Mouse (Mus musculus) brain, embryonic 14.5 days (tissue): Measurements from ENCODE around the gene Thbs1.

Experiments used
- CTCF ChIP-seq: fragments of 200-500 bp; IDR thresholded peaks from 2 replicates; pipeline ENCODE4 v1.5.1; 2012; ENCODE audit warnings: inconsistent platforms, mild to moderate bottlenecking, moderate library complexity, borderline replicate concordance; ENCODE audit not compliant: insufficient read depth, insufficient read length; ENCODE audit errors: extremely low read depth
- POLR2A ChIP-seq: fragments of 200-500 bp; IDR thresholded peaks from 2 replicates; pipeline ENCODE4 v1.6.1; 2012; ENCODE audit warnings: mild to moderate bottlenecking, inconsistent platforms, borderline replicate concordance; ENCODE audit not compliant: poor library complexity, insufficient read depth, insufficient read length, severe bottlenecking; ENCODE audit errors: extremely low read depth

- TF ChIP-seq POLR2A (no peak), CTCF (no peak)
Measured at GRCm38 (mm10) chr2:118091226-118091625, 20.4 kb upstream of the Thbs1 start.
